Mouse (Mus musculus): ENCODE data around the gene Pde4d.

DNA sequence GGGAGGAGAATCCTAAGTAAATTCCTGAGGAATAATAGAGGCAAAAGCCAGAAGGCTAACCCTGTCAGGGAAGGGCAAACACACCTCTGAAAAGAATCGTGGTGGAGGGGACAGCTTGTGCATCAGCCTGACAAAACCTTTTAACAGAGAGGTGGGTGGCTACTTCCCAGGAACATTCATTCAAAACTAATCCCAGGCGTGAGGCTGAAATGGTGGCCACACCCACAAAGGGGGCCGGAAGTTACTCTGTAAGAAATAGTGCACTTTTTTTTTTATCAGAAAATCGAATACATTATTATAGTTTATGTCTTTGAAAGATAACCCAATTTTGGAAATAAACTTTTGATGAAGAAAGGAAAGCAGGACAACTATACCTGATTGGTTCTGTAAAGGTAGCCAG, 1227.3 kb downstream of the Pde4d start:
- TF ChIP-seq MYOG (IDR thresholded peaks at IDR 0.05; ENCODE audit: control insufficient read depth, extremely low read depth, insufficient read length) (no peak), CTCF (IDR thresholded peaks at IDR 0.05; ENCODE audit: control insufficient read depth, insufficient read depth, insufficient read length) (no peak), CEBPB (IDR thresholded peaks at IDR 0.05; ENCODE audit: low read depth) (no peak), MAX (IDR thresholded peaks at IDR 0.05) (no peak), USF1 (IDR thresholded peaks at IDR 0.05; ENCODE audit: low read depth) (no peak)
